Mouse (Mus musculus) midbrain, embryonic 15.5 days (tissue): ENCODE data around the gene Ythdf2. TPM values are rescaled to one million over a fixed set of nuclear protein-coding genes. Genes with fewer than 3 reads are reported as not detected.

ENCODE experiments used
- ATAC-seq: fragments of 200-750 bp; cut with Nextera tagmentation; replicated peaks from 2 replicates; pipeline ENCODE4 v1.8.0; 2017; ENCODE audit warnings: moderate TSS enrichment
- H3K27ac ChIP-seq: fragments of 300-500 bp; sonication (generic); 2 replicates; pipeline ENCODE4 v1.5.1; 2015; ENCODE audit warnings: mild to moderate bottlenecking, inconsistent platforms
- H3K27me3 ChIP-seq: fragments of 300-500 bp; sonication (generic); replicated peaks from 2 replicates; pipeline ENCODE4 v1.6.1; 2015; ENCODE audit warnings: inconsistent platforms
- H3K36me3 ChIP-seq: fragments of 300-500 bp; sonication (generic); replicated peaks from 2 replicates; pipeline ENCODE4 v1.6.1; 2015; ENCODE audit warnings: inconsistent platforms
- H3K4me1 ChIP-seq: fragments of 300-500 bp; sonication (generic); 2 replicates; pipeline ENCODE4 v1.6.1; 2015; ENCODE audit warnings: inconsistent platforms
- H3K4me2 ChIP-seq: fragments of 300-500 bp; sonication (generic); 2 replicates; pipeline ENCODE4 v1.6.1; 2015; ENCODE audit warnings: inconsistent platforms, mild to moderate bottlenecking, moderate library complexity
- H3K4me3 ChIP-seq: fragments of 300-500 bp; sonication (generic); 2 replicates; pipeline ENCODE4 v1.5.1; 2015; ENCODE audit warnings: mild to moderate bottlenecking, inconsistent platforms
- H3K9ac ChIP-seq: fragments of 300-500 bp; sonication (generic); 2 replicates; pipeline ENCODE4 v1.6.1; 2015; ENCODE audit warnings: mild to moderate bottlenecking, inconsistent platforms
- H3K9me3 ChIP-seq: fragments of 300-500 bp; sonication (generic); 2 replicates; pipeline ENCODE4 v1.6.1; 2016; ENCODE audit warnings: inconsistent platforms
- WGBS: fragments of 180-500 bp; shearing (Covaris S2); methylation state at CpG from one replicate; pipeline ENCODE4 v1.1.7; 2015; ENCODE audit warnings: mixed read lengths; 5-methylcytosine and 5-hydroxymethylcytosine counted together
- polyA plus RNA-seq: library from polyadenylated mRNA; unstranded; fragments of >200 nt; fragmentation: Nextera tagmentation; extraction: Ambion mirVana; gene quantifications from 2 replicates; pipeline ENCODE4 v1.2.1, GENCODE M21; 2015

Gene Ythdf2
- 117 and 120 TPM in 2 replicates for polyA plus RNA-seq

DNA sequence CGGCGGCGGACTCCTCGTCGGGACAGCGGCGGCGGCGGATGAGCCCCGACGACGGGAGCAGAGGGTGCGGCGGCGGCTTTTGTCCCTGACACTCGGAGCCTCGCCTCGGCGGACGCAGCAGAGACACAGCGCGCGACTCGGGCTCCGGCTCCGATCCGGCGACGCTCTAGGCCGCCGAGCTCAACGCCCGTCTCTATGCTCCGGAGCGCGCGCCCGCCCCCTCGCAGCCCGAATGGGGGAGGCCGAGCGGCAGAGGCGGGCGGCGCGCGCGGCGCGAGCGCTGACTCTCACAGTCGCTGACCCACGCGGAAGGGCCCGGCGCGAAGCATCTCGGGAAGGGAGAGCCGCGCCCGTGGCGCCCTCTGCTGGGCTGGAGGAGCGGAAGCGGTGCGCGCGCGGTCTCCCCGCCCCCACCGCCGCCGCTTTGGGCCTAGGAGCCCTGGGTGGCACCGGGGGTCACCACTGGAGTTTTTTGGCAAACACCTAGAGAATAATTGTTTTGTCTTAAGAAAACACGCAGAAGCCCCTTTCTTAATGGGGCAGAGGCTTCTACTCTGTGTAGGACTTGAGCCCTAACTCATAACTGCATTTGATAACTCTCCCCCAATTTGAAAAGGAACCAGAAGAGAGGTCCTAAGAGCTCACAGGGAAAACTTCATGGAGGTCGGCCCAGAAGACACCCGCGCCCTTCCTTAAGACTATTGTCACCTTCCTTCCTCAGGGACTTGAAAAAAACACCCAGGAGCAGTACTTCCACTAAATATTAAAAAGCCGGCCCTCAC lies at the start of gene Ythdf2:
TSS of gene Ythdf2 (minus strand) at position 351 of the 782 bp plus-strand sequence.
- Histone ChIP-seq H3K4me3 (peak within 1 kb of the TSS; percentile 78), H3K4me2 (peak within 1 kb of the TSS; percentile 68), H3K27me3 (no peaks in the 10 kb centered on the region), H3K27ac (peak within 1 kb of the TSS; percentile 94), H3K36me3 (peaks cover 3% of the 10 kb centered on the region; the same call in 1 of the 2 replicates), H3K9ac (peak within 1 kb of the TSS; percentile 91), H3K9me3 (no peaks in the 10 kb centered on the region), H3K4me1 (peaks cover 27% of the 10 kb centered on the region)
- ATAC-seq: peak; percentile 98
- 1% methylated on average over 69 of the region's 78 CpGs for WGBS

DNA sequence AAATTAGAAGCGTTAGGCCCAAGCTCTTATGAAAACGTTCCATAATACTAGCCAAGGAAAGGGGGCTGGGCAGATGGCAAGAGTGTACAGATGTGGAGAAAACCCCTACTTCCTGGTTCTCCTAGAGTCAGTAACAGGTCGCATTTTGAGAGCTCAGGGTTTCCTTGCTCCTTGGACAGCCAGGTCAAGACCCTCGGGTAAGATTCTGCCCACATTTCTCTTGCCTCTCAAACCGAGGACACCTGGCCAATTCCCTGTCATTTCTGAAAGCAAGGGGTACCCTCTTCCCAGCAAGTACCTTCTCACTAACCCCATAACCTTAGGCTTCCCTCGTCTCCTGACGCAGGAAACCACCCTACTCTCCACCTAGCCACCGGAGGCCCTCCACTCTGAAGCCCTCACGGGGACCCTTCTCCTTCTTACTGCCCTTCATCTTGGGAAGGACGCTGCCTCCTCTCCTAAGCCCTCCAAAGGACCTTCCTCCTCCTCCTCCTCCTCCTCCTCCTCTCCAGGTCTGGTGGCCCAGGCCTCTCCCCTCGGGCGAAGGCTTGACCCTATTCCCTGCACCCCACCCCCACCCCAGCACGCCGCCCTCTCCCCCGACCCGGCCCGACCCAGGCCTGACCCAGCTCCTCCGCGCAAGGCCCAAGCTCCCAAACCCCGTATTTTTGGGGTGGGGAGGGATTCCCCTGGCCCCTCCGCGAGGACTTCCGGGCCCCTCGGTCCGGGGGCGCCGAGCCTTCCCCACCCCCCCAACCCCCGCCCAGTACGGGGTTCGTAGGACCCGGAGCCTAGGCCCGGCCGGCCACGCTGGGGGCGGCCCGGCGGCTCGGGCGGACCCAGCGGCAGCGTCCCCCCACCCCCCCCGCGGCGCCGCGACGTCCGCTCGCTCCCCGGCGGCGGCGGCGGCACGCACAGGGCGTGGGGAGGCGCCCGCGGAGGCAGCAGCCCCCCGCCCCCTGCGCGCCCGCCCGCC lies 48.6 kb upstream of the Ythdf2 start:
- Histone ChIP-seq H3K27me3 (no peaks in the 10 kb centered on the region), H3K4me3 (peak overlapping the region; percentile 85), H3K9me3 (no peaks in the 10 kb centered on the region), H3K4me2 (peak overlapping the region; percentile 75), H3K4me1 (peaks cover 27% of the 10 kb centered on the region), H3K9ac (peak overlapping the region; percentile 89), H3K27ac (peak overlapping the region; percentile 89), H3K36me3 (no peaks in the 10 kb centered on the region)
- WGBS: 5% methylated on average over 21 of the region's 64 CpGs
- peak; percentile 75 for ATAC-seq

DNA sequence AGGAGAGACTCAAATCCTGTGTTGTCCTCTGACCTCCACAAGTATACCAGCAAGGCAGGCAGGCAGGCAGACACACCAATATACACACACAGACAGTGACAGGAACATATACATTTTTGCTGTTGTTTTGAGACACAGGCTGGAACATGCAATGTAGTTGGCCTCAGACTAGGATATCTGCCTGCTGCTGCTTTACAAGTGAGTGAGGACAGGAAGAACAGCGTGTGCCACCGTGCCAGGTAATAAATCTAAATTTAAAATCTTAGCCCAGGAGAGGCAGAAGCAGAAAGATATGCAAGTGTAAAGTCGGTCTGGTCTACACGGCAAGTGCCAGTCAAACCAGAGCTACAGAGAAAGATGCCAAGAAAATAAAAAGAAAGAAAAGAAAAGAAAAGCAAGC lies 47.1 kb upstream of the Ythdf2 start:
- WGBS: 91% methylated on average over 4 of the region's 4 CpGs
- H3K9me3 ChIP-seq: no peaks in the 10 kb centered on the region
- peaks cover 27% of the 10 kb centered on the region for H3K4me1 ChIP-seq
- no peak overlapping the region for H3K9ac ChIP-seq
- no peak overlapping the region for H3K27ac ChIP-seq
- H3K27me3 ChIP-seq: no peaks in the 10 kb centered on the region
- no peak for ATAC-seq
- H3K4me2 ChIP-seq: no peak overlapping the region
- H3K36me3 ChIP-seq: no peaks in the 10 kb centered on the region
- 0 out of 2 replicates have a peak overlapping the region, but pooled peaks have one; percentile 4 for H3K4me3 ChIP-seq

DNA sequence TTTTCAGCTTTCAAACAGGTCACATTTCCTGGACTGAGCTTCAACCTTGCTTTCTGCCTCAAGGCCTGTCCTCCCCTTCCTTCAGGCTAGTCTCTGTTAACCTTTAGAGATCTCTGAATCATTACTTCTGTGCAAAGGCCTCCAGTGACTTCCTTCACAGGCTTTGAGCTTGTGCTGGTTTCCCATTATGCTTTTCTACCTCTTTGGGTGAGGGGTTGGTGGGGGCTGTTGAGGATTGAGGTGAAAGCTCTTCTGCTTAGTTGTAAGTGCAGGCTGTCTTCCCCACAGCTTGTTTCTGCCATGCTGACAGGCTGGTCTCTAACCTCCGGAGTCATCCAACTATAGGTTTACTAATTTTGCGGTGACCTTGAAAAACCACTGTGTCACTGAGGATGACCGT lies 44.3 kb upstream of the Ythdf2 start:
- Histone ChIP-seq H3K9ac (no peak overlapping the region), H3K4me3 (no peak overlapping the region), H3K4me1 (peaks cover 20% of the 10 kb centered on the region), H3K27me3 (no peaks in the 10 kb centered on the region), H3K4me2 (no peak overlapping the region), H3K9me3 (no peaks in the 10 kb centered on the region), H3K27ac (no peak overlapping the region), H3K36me3 (peaks cover 1% of the 10 kb centered on the region; the same call in 1 of the 2 replicates)
- 92% methylated on average over 3 of the region's 3 CpGs for WGBS
- ATAC-seq: no peak

DNA sequence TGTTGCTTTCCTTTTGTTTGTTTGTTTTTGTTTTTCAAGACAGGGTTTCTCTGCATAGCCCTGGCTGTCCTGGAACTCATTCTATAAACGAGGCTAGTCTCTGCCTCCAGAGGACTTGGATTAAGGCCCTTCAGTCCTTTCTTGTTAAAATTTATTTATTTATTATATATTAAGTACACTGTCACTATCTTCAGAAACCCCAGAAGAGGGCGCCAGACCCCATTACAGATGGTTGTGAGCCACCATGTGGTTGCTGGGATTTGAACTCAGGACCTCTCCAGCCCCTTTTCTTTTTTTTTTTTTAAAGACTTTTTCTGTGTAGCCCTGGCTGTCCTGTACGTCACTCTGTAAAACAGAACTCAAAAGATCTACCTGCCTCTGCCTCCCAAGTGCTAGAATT lies 42.9 kb upstream of the Ythdf2 start:
- WGBS: 77% methylated on average over 3 of the region's 3 CpGs
- no peak overlapping the region for H3K9ac ChIP-seq
- H3K4me3 ChIP-seq: no peak overlapping the region
- peaks cover 14% of the 10 kb centered on the region for H3K4me1 ChIP-seq
- no peaks in the 10 kb centered on the region for H3K9me3 ChIP-seq
- no peaks in the 10 kb centered on the region for H3K27me3 ChIP-seq
- H3K36me3 ChIP-seq: peaks cover 9% of the 10 kb centered on the region
- no peak for ATAC-seq
- H3K4me2 ChIP-seq: no peak overlapping the region
- H3K27ac ChIP-seq: no peak overlapping the region

DNA sequence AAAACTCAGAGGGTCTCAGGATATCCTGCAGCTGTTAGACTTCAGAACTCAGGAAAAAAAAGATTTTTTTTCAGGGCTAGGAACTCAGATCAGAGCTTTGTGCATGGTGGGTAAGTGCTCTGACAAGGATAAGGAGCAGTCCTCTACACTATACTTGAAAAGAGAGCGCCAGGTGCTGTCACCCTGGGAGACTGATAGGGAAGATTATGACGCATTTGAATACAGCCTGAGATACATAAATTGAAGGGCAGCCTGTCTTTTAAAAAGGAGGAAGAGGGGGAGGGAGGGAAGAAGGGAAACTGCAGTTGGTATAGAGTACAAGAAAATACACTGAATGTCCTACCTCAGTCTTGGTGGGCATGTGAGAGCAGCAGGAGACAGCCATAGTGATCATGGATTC lies 41.5 kb upstream of the Ythdf2 start:
- Histone ChIP-seq H3K36me3 (peaks cover 13% of the 10 kb centered on the region), H3K27ac (no peak overlapping the region), H3K9me3 (no peaks in the 10 kb centered on the region), H3K4me2 (no peak overlapping the region), H3K4me3 (no peak overlapping the region), H3K9ac (no peak overlapping the region), H3K27me3 (no peaks in the 10 kb centered on the region), H3K4me1 (0 out of 2 replicates have a peak, but pooled peaks cover under 1% of the 10 kb centered on the region)
- ATAC-seq: no peak
- 72% methylated on average over 2 of the region's 2 CpGs for WGBS

DNA sequence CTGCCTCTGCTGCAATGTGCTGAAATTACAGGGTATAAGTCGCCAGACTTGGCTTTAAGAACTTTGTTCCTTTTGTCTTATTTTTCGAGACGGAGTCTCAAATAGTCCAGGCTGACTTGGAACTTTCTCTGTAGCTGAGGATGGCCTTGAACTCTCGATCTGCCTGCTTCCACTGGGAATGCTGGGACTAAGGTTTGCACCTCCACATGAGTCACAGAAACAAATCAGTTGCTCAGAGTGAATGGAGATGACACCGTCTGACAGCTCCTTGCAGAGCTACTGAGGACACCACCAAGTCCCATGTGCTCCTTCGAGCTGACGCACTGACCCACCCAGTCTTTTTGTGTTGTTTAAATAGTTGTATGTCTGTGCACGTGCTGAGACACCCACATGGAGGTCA lies 41.0 kb upstream of the Ythdf2 start:
- no peak overlapping the region for H3K9ac ChIP-seq
- 86% methylated on average over 8 of the region's 8 CpGs for WGBS
- H3K4me1 ChIP-seq: no peaks in the 10 kb centered on the region
- ATAC-seq: no peak
- no peaks in the 10 kb centered on the region for H3K9me3 ChIP-seq
- H3K4me3 ChIP-seq: no peak overlapping the region
- H3K27ac ChIP-seq: no peak overlapping the region
- peaks cover 15% of the 10 kb centered on the region for H3K36me3 ChIP-seq
- H3K27me3 ChIP-seq: no peaks in the 10 kb centered on the region
- no peak overlapping the region for H3K4me2 ChIP-seq

DNA sequence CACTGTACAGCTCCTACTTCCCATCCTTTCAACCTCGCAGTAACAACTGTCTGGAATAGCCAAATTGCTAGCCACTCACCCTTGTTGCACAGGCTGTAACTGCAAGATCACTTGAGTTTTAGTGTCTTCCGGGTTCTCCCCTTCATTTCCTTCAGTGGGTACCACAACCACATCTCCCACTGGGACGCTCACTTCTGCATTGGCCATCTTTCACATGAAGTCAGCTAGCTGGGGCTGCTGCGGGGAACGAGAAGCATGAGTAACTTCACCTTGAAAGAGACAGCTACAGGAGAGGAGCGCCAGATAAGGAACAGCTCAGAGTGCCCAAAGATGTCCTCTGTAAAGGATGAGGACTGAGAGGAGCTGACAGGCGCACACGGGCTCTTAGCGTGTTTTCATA lies 39.5 kb upstream of the Ythdf2 start:
- no peak overlapping the region for H3K27ac ChIP-seq
- no peak overlapping the region for H3K9ac ChIP-seq
- WGBS: 96% methylated on average over 9 of the region's 9 CpGs
- H3K27me3 ChIP-seq: no peaks in the 10 kb centered on the region
- H3K4me3 ChIP-seq: no peak overlapping the region
- H3K4me2 ChIP-seq: no peak overlapping the region
- no peaks in the 10 kb centered on the region for H3K9me3 ChIP-seq
- no peak for ATAC-seq
- peaks cover 20% of the 10 kb centered on the region for H3K36me3 ChIP-seq
- H3K4me1 ChIP-seq: no peaks in the 10 kb centered on the region

DNA sequence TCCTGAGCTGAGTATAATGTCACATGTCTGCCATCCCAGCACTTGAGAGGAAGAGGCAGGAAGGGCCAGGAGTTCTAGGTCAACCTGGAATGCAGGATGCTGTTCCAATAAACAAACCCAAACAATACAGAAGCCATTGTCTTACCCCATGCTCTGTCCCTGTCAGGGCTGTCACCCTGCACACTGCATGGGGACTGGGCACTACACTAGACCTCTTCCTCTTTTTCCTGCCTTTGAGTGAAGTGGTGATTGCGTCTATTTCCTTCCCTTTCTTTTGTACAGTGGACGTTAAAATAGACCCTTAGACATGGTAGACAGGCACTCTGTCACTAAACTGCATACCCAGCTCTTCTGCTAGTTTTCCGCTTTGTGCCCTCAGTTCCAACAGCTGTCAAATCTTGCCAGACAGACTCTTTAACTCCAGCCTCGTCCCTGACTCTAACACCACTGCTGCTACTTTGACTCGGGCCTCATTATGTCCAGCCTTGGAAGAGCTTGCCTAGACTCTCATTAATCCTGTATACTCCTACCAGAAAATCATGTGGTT lies 35.4 kb upstream of the Ythdf2 start:
- ATAC-seq: no peak

DNA sequence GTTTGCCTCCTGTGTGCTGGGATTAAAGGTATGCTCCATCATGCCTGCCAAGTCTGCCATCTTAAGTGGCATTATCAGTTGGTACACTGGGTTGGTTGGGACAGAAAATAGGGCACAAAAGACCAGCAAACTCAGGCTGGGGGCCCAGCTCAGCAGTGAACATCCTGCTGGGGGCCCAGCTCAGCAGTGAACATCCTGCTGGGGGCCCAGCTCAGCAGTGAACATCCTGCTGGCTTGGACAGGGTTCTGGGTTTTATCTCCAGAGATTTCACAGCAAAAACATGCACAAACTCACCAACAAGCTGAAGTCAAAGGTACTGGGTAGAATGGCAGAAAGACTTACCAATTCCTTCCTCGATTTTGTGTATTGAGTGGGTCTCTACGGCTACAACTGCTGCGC lies 33.5 kb upstream of the Ythdf2 start:
- ATAC-seq: no peak
- Histone ChIP-seq H3K9ac (no peak overlapping the region), H3K4me3 (no peak overlapping the region), H3K9me3 (no peaks in the 10 kb centered on the region), H3K4me2 (no peak overlapping the region), H3K4me1 (no peaks in the 10 kb centered on the region), H3K36me3 (peaks cover 32% of the 10 kb centered on the region), H3K27me3 (no peaks in the 10 kb centered on the region), H3K27ac (no peak overlapping the region)
- 92% methylated on average over 3 of the region's 3 CpGs for WGBS

More for the DNA sequence above, 35.4 kb upstream of the Ythdf2 start:
- H3K27me3 ChIP-seq: no peaks in the 10 kb centered on the region
- no peak overlapping the region for H3K4me2 ChIP-seq
- WGBS: 87% methylated on average over 5 of the region's 5 CpGs
- no peak overlapping the region for H3K9ac ChIP-seq
- no peak overlapping the region for H3K4me3 ChIP-seq
- no peaks in the 10 kb centered on the region for H3K9me3 ChIP-seq
- H3K27ac ChIP-seq: no peak overlapping the region
- no peaks in the 10 kb centered on the region for H3K4me1 ChIP-seq
- H3K36me3 ChIP-seq: peaks cover 31% of the 10 kb centered on the region

DNA sequence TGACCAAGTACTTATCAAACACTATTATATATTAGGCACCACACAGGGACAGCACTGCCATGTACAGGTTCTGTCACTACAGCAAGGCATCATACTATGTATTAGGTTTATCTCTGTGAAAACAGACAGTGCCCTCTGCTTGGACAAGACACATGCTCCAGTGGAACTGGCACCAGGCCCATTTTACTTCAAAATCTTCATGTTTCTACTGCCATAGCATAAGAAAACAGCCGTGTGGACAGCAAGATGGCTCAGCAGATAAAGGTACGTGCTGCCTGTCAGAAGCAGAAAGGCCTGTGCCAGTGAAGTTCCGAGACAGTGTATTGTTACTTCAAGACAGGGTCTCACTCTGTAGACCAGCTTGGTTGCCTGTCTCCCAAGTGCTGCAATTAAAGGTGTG lies 29.1 kb upstream of the Ythdf2 start:
- Histone ChIP-seq H3K4me1 (no peaks in the 10 kb centered on the region), H3K9ac (no peak overlapping the region), H3K27me3 (no peaks in the 10 kb centered on the region), H3K4me3 (no peak overlapping the region), H3K27ac (no peak overlapping the region), H3K36me3 (peaks cover 40% of the 10 kb centered on the region), H3K4me2 (no peak overlapping the region), H3K9me3 (no peaks in the 10 kb centered on the region)
- no peak for ATAC-seq
- WGBS: 90% methylated on average over 3 of the region's 3 CpGs

DNA sequence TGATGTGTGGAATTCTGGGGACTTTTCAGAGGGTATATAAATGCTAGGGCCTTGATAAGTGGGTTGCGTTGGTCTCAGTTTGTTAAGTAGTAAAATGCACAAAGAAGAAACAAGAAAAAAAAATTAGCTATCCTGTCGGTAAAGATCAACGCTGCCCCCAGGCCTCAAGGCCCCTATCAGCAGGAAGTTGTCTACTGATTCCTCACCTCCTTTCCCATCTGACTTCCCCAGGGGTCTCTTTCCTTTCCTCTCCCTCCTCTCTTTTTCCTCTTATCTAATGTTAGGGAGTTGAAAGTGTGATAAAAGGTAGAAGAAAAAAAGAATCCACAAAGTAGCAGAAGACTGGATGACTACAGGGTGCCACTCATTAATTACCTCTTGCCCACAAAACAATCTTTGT lies 28.3 kb upstream of the Ythdf2 start:
- Histone ChIP-seq H3K4me1 (no peaks in the 10 kb centered on the region), H3K9me3 (no peaks in the 10 kb centered on the region), H3K36me3 (peaks cover 49% of the 10 kb centered on the region), H3K4me3 (no peak overlapping the region), H3K4me2 (no peak overlapping the region), H3K27ac (no peak overlapping the region), H3K9ac (no peak overlapping the region), H3K27me3 (no peaks in the 10 kb centered on the region)
- no peak for ATAC-seq
- WGBS: 85% methylated on average over 3 of the region's 3 CpGs
